Mouse (Mus musculus) stomach, postnatal 0 days (tissue): ENCODE measurements around the gene Cnga4.

ENCODE experiments used
- CTCF ChIP-seq: IDR thresholded peaks from 2 replicates; pipeline ENCODE4 v1.5.1; 2016; ENCODE audit warnings: antibody characterized with exemption, low read depth, mild to moderate bottlenecking, moderate library complexity
- EP300 ChIP-seq: optimal IDR thresholded peaks from 2 replicates; pipeline ENCODE3; 2016; ENCODE audit warnings: antibody characterized with exemption

- TF ChIP-seq CTCF, result no peak
- TF ChIP-seq EP300, result no peak
Measured at GRCm38 (mm10) chr7:105373976-105374375, 30.4 kb upstream of the Cnga4 start.
